Mouse (Mus musculus): ENCODE results near the gene Hacl1. TPM values are rescaled to one million over a fixed set of nuclear protein-coding genes. Genes with fewer than 3 reads are reported as not detected.
"Not testable (repeated sequence)": the region's sequence is repeated elsewhere in the genome, so short reads cannot be mapped to it uniquely, and the experiment has no call there.

Hacl1 gene
- polyA plus RNA-seq, 1 experiment: 6.0 TPM

GRCm38 (mm10) chr14:31611986-31612385 is 29.1 kb downstream of the Hacl1 start:
- peaks cover 17% of the 10 kb centered on the region for H3K27me3 ChIP-seq (ENCODE audit: control insufficient read depth, insufficient read depth, insufficient read length)
- no peak for TF ChIP-seq E2F4 (IDR thresholded peaks at IDR 0.05; ENCODE audit: insufficient read depth)
- no peak for TF ChIP-seq SRF (IDR thresholded peaks at IDR 0.05; ENCODE audit: control insufficient read depth, insufficient read length, low read depth)
- no peak for TF ChIP-seq USF1 (IDR thresholded peaks at IDR 0.05; ENCODE audit: low read depth)
- no peak for TF ChIP-seq POLR2AphosphoS2 (IDR thresholded peaks at IDR 0.05; ENCODE audit: insufficient read length, low read depth)
- no peak for TF ChIP-seq POLR2A (IDR thresholded peaks at IDR 0.05; ENCODE audit: insufficient read length, low read depth)
- TF ChIP-seq TCF12 (IDR thresholded peaks at IDR 0.05; ENCODE audit: insufficient read depth, poor library complexity, severe bottlenecking): no peak
- no peak for TF ChIP-seq MYOG (IDR thresholded peaks at IDR 0.05; ENCODE audit: control insufficient read depth in 1 of 3, insufficient read depth in 1 of 3, insufficient read length in 2 of 3, low read depth in 2 of 3)
- TF ChIP-seq MYOD1 (IDR thresholded peaks at IDR 0.05; ENCODE audit: control insufficient read depth in 1 of 3, insufficient read length in 2 of 3, low read depth in 2 of 3): no peak
- no peak for TF ChIP-seq REST (IDR thresholded peaks at IDR 0.05; ENCODE audit: insufficient read depth, insufficient read length)
- H3K4me3 ChIP-seq: no peak overlapping the region
- H3ac ChIP-seq (ENCODE audit: control insufficient read depth, insufficient read length): no peak overlapping the region
- H3K79me2 ChIP-seq (ENCODE audit: control insufficient read depth, insufficient read depth): no peaks in the 10 kb centered on the region
- H3K4me2 ChIP-seq (ENCODE audit: low read depth): no peak overlapping the region
- no peaks in the 10 kb centered on the region for H3K36me3 ChIP-seq (ENCODE audit: control insufficient read depth, insufficient read depth)

DNA sequence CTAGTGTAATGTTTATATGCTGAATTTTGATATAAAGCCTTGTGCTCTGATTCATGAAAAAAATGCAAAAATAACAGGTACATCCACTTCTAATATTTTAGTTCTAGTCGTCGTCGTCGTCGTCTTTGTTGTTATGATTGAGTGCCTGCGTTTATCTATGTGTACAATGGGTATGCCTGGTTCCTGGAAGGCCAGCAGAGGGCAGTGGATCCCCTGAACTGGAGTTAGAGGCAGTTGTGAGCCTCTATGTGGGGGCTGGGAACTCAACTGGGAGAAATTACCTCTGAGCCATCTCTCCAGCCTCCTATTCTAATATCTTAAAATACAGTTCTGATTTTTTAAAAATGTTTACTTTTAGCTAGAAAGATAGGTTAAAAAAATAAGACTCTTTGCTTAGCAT is 35.6 kb downstream of the Hacl1 start:
- H3K4me3 ChIP-seq: no peak overlapping the region
- H3K36me3 ChIP-seq (ENCODE audit: control insufficient read depth, insufficient read depth): no peaks in the 10 kb centered on the region
- TF ChIP-seq MAX (IDR thresholded peaks at IDR 0.05; ENCODE audit: low read depth) (no peak), MYOD1 (IDR thresholded peaks at IDR 0.05; ENCODE audit: control insufficient read depth in 1 of 3, insufficient read length in 2 of 3, low read depth in 2 of 3) (no peak), REST (IDR thresholded peaks at IDR 0.05; ENCODE audit: insufficient read depth, insufficient read length) (no peak), TCF3 (IDR thresholded peaks at IDR 0.05; ENCODE audit: insufficient read length, low read depth) (no peak)
- no peak overlapping the region for H3K4me2 ChIP-seq (ENCODE audit: low read depth)
- no peaks in the 10 kb centered on the region for H3K79me2 ChIP-seq (ENCODE audit: control insufficient read depth, insufficient read depth)
- H3K27me3 ChIP-seq (ENCODE audit: control insufficient read depth, insufficient read depth, insufficient read length): peaks cover 27% of the 10 kb centered on the region
- no peak overlapping the region for H3ac ChIP-seq (ENCODE audit: control insufficient read depth, insufficient read length)

- H3ac ChIP-seq (ENCODE audit: control insufficient read depth, insufficient read length): no peak overlapping the region
- H3K79me2 ChIP-seq (ENCODE audit: control insufficient read depth, insufficient read depth): no peaks in the 10 kb centered on the region
- H3K4me3 ChIP-seq: no peak overlapping the region
- H3K27me3 ChIP-seq (ENCODE audit: control insufficient read depth, insufficient read depth, insufficient read length): peaks cover 32% of the 10 kb centered on the region
- no peak for TF ChIP-seq POLR2A (IDR thresholded peaks at IDR 0.05; ENCODE audit: insufficient read length, low read depth)
- no peak for TF ChIP-seq TCF12 (IDR thresholded peaks at IDR 0.05; ENCODE audit: insufficient read depth, poor library complexity, severe bottlenecking)
- TF ChIP-seq TCF3 (IDR thresholded peaks at IDR 0.05; ENCODE audit: insufficient read length, low read depth): no peak
- TF ChIP-seq USF1 (IDR thresholded peaks at IDR 0.05; ENCODE audit: low read depth): no peak
- TF ChIP-seq MYOG (IDR thresholded peaks at IDR 0.05; ENCODE audit: control insufficient read depth in 1 of 3, insufficient read depth in 1 of 3, insufficient read length in 2 of 3, low read depth in 2 of 3): no peak
- no peak overlapping the region for H3K4me2 ChIP-seq (ENCODE audit: low read depth)
- no peaks in the 10 kb centered on the region for H3K36me3 ChIP-seq (ENCODE audit: control insufficient read depth, insufficient read depth)
Measured at GRCm38 (mm10) chr14:31604916-31605315, 36.2 kb downstream of the Hacl1 start.

DNA sequence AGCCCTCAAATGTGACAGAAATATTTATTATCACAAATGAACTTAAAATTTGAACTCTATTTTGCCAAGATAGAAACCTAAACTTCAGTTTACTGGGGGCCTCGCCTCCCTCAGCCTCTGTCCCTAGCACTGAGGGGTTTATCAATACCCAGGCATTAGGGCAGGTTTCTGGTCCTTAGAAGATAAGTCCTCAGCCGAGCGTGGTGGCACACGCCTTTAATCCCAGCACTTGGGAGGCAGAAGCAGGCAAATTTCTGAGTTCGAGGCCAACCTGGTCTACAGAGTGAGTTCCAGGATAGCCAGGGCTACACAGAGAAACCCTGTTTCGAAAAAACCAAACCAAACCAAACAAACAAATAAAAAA is 38.5 kb downstream of the Hacl1 start:
- H3K4me3 ChIP-seq; H3K4me2 ChIP-seq (ENCODE audit: low read depth); H3K79me2 ChIP-seq (ENCODE audit: control insufficient read depth, insufficient read depth); H3K36me3 ChIP-seq (ENCODE audit: control insufficient read depth, insufficient read depth); H3ac ChIP-seq (ENCODE audit: control insufficient read depth, insufficient read length): not testable (repeated sequence)
- peaks cover 30% of the 10 kb centered on the region for H3K27me3 ChIP-seq (ENCODE audit: control insufficient read depth, insufficient read depth, insufficient read length)

- no peak overlapping the region for H3ac ChIP-seq (ENCODE audit: control insufficient read depth, insufficient read length)
- no peak for TF ChIP-seq REST (IDR thresholded peaks at IDR 0.05; ENCODE audit: insufficient read depth, insufficient read length)
- no peak for TF ChIP-seq POLR2AphosphoS2 (IDR thresholded peaks at IDR 0.05; ENCODE audit: insufficient read length, low read depth)
- no peak for TF ChIP-seq TCF12 (IDR thresholded peaks at IDR 0.05; ENCODE audit: insufficient read depth, poor library complexity, severe bottlenecking)
- no peak for TF ChIP-seq MYOG (IDR thresholded peaks at IDR 0.05; ENCODE audit: control insufficient read depth in 1 of 3, insufficient read depth in 1 of 3, insufficient read length in 2 of 3, low read depth in 2 of 3)
- TF ChIP-seq MYOD1 (IDR thresholded peaks at IDR 0.05; ENCODE audit: control insufficient read depth in 1 of 3, insufficient read length in 2 of 3, low read depth in 2 of 3): no peak
- H3K4me3 ChIP-seq: no peak overlapping the region
- H3K4me2 ChIP-seq (ENCODE audit: low read depth): no peak overlapping the region
- H3K36me3 ChIP-seq (ENCODE audit: control insufficient read depth, insufficient read depth): no peaks in the 10 kb centered on the region
- no peaks in the 10 kb centered on the region for H3K79me2 ChIP-seq (ENCODE audit: control insufficient read depth, insufficient read depth)
- peaks cover 30% of the 10 kb centered on the region for H3K27me3 ChIP-seq (ENCODE audit: control insufficient read depth, insufficient read depth, insufficient read length)
Measured at GRCm38 (mm10) chr14:31601908-31602615, 39.0 kb downstream of the Hacl1 start.

DNA sequence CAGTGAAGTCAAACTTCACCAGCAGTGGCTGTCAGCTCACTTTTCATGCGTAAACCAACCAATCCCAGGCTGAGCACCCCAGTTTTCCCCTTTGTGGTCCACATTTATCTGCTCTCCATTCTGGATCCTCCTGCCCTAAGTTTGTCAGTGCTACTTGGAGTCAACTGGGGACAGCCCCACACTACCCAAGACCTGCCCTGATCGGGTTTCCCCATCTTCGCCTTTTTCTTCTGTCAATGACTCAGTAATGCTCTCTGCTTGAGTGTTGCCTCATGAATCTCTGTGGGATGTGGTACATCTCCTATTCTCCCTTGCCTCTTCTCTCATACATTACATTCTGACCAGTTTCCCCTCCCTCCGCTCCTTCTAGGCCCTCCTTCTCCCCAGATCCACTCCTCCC is 43.6 kb downstream of the Hacl1 start:
- no peaks in the 10 kb centered on the region for H3K79me2 ChIP-seq (ENCODE audit: control insufficient read depth, insufficient read depth)
- no peak overlapping the region for H3K4me3 ChIP-seq
- H3K27me3 ChIP-seq (ENCODE audit: control insufficient read depth, insufficient read depth, insufficient read length): peaks cover 19% of the 10 kb centered on the region
- H3ac ChIP-seq (ENCODE audit: control insufficient read depth, insufficient read length): no peak overlapping the region
- H3K36me3 ChIP-seq (ENCODE audit: control insufficient read depth, insufficient read depth): no peaks in the 10 kb centered on the region
- H3K4me2 ChIP-seq (ENCODE audit: low read depth): no peak overlapping the region
- TF ChIP-seq MYOD1 (IDR thresholded peaks at IDR 0.05; ENCODE audit: control insufficient read depth in 1 of 3, insufficient read length in 2 of 3, low read depth in 2 of 3) (no peak), TCF3 (IDR thresholded peaks at IDR 0.05; ENCODE audit: insufficient read length, low read depth) (no peak)

Data from myocyte (in vitro differentiated cells).